Mouse (Mus musculus): ENCODE measurements around the gene Coro1a. TPM values are rescaled to one million over a fixed set of nuclear protein-coding genes. Genes with fewer than 3 reads are reported as not detected.

Gene Coro1a
- polyA plus RNA-seq, 1 experiment: 1,755 TPM

DNA sequence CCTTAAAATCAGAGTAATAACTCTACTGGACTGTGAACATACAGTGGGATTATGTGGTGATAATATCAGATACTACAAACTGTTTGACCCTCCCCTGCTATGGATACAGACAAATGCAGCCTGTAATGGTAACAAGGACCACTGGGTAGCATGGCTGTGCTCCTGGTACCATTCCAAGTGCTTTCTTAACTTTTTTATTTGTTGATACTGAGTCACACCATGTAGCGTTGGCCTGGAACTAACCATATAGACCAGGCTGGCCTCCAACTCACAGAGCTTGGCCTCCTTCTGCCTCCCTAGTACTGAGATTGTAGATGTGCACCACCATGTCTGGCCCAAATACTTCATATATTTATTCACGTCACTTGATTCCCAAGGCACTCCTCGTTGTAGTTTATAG is 42.3 kb downstream of the Coro1a start:
- no peak for DNase-seq (ENCODE audit: low read depth in 1 of 2, low spot score in 2 of 2)
- TF ChIP-seq POLR2A (IDR thresholded peaks at IDR 0.05; ENCODE audit: low read depth, low read length): no peak
- TF ChIP-seq CTCF (IDR thresholded peaks at IDR 0.05; ENCODE audit: extremely low read depth, insufficient read depth, insufficient read length, insufficient replicate concordance): no peak
- no peak overlapping the region for H3K4me3 ChIP-seq (ENCODE audit: extremely low read depth, insufficient read depth, insufficient read length)
- H3K4me1 ChIP-seq (ENCODE audit: control insufficient read depth, insufficient read depth, insufficient read length): no peaks in the 10 kb centered on the region
- H3K36me3 ChIP-seq (ENCODE audit: control insufficient read depth, insufficient read depth, low read length): peaks cover 11% of the 10 kb centered on the region
- 97% methylated on average over 3 of the region's 3 CpGs for WGBS
- H3K27me3 ChIP-seq (ENCODE audit: control insufficient read depth, insufficient read depth, low read length): no peaks in the 10 kb centered on the region
- no peak overlapping the region for H3K27ac ChIP-seq (ENCODE audit: insufficient read depth, low read length)

- no peak for DNase-seq (ENCODE audit: low read depth in 1 of 2, low spot score in 2 of 2)
- Histone ChIP-seq H3K27ac (ENCODE audit: insufficient read depth, low read length) (no peak overlapping the region), H3K27me3 (ENCODE audit: control insufficient read depth, insufficient read depth, low read length) (no peaks in the 10 kb centered on the region), H3K4me3 (ENCODE audit: extremely low read depth, insufficient read depth, insufficient read length) (no peak overlapping the region), H3K4me1 (ENCODE audit: control insufficient read depth, insufficient read depth, insufficient read length) (no peaks in the 10 kb centered on the region), H3K36me3 (ENCODE audit: control insufficient read depth, insufficient read depth, low read length) (peaks cover 11% of the 10 kb centered on the region)
- WGBS: 73% methylated on average over 8 of the region's 8 CpGs
- TF ChIP-seq POLR2A (IDR thresholded peaks at IDR 0.05; ENCODE audit: low read depth, low read length) (no peak), CTCF (IDR thresholded peaks at IDR 0.05; ENCODE audit: extremely low read depth, insufficient read depth, insufficient read length, insufficient replicate concordance) (no peak)
Measured at GRCm38 (mm10) chr7:126663646-126664045, 43.9 kb downstream of the Coro1a start.

DNA sequence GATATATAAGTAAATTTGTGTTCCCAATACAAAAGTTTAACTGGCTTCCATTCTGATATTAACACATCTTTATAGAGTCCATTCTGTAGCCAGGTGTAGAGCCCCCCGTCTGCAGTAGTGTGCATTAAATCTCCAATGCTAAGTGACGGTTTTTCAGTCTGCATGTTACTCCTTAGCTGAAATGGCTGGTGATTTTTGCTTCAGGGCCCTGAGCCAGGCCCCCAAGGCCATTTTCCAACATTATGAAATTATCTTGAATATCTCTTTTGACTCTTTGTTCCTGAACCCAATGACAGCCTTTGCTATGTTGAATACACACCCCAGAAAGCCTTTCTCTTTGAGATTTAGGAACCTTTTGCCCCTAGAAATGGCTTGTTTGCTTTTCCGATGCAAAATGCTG is 47.8 kb downstream of the Coro1a start:
- Histone ChIP-seq H3K4me1 (ENCODE audit: control insufficient read depth, insufficient read depth, insufficient read length) (peaks cover 10% of the 10 kb centered on the region; the same call in 1 of the 2 replicates), H3K4me3 (ENCODE audit: extremely low read depth, insufficient read depth, insufficient read length) (no peak overlapping the region), H3K27me3 (ENCODE audit: control insufficient read depth, insufficient read depth, low read length) (no peaks in the 10 kb centered on the region), H3K27ac (ENCODE audit: insufficient read depth, low read length) (no peak overlapping the region), H3K36me3 (ENCODE audit: control insufficient read depth, insufficient read depth, low read length) (peaks cover 2% of the 10 kb centered on the region)
- no peak for TF ChIP-seq POLR2A (IDR thresholded peaks at IDR 0.05; ENCODE audit: low read depth, low read length)
- TF ChIP-seq CTCF (IDR thresholded peaks at IDR 0.05; ENCODE audit: extremely low read depth, insufficient read depth, insufficient read length, insufficient replicate concordance): no peak
- DNase-seq (ENCODE audit: low read depth in 1 of 2, low spot score in 2 of 2): no peak
- 87% methylated on average over 3 of the region's 3 CpGs for WGBS

DNA sequence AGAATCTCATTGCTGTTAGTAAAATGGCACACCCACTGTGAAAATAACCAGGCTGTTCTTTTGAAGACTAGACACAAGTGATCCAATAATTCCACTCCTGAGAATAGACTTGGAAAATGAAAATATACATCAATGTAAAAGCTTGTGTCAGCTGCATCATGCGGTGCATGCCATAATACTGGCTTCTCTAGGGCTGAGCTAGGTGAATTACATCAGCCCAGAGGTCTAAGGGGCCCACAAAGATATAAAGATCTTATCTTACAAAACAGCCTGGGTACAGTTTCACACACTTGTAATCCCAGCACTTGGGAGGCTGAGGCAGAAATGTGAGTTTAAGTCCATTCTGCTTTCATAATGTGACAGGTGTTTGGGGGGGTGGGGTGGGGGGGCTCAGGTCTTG is 50.1 kb downstream of the Coro1a start:
- TF ChIP-seq POLR2A (IDR thresholded peaks at IDR 0.05; ENCODE audit: low read depth, low read length) (no peak), CTCF (IDR thresholded peaks at IDR 0.05; ENCODE audit: extremely low read depth, insufficient read depth, insufficient read length, insufficient replicate concordance) (no peak)

DNA sequence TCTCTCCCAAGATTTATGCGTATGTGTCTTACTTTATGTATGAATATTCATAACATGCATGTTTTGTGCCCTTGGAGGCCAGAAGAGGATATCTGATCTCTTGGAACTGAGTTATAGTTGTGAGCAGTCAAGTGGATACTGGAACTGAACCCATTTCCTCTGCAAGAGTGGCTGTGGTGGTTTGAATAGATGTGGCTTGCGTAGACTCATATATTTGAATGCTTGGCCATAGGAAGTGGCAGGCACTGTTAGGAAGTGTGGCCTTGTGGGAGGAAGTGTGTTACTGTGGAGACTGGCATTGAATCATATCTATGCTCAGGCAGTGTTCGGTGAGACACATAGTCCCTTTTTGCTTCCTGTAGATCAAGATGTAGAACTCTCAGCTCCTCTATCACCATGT is 51.9 kb downstream of the Coro1a start:
- 31% methylated on average over 3 of the region's 3 CpGs for WGBS
- peak overlapping the region; percentile 42 for H3K27ac ChIP-seq (ENCODE audit: insufficient read depth, low read length)
- no peaks in the 10 kb centered on the region for H3K36me3 ChIP-seq (ENCODE audit: control insufficient read depth, insufficient read depth, low read length)
- no peak overlapping the region for H3K4me3 ChIP-seq (ENCODE audit: extremely low read depth, insufficient read depth, insufficient read length)
- peaks cover 10% of the 10 kb centered on the region; the same call in 1 of the 2 replicates for H3K4me1 ChIP-seq (ENCODE audit: control insufficient read depth, insufficient read depth, insufficient read length)
- TF ChIP-seq POLR2A (IDR thresholded peaks at IDR 0.05; ENCODE audit: low read depth, low read length): no peak
- no peak for TF ChIP-seq CTCF (IDR thresholded peaks at IDR 0.05; ENCODE audit: extremely low read depth, insufficient read depth, insufficient read length, insufficient replicate concordance)
- peak; percentile 34 to 52 for DNase-seq (ENCODE audit: low read depth in 1 of 2, low spot score in 2 of 2)
- no peaks in the 10 kb centered on the region for H3K27me3 ChIP-seq (ENCODE audit: control insufficient read depth, insufficient read depth, low read length)

More for the DNA sequence above, 50.1 kb downstream of the Coro1a start:
- DNase-seq (ENCODE audit: low read depth in 1 of 2, low spot score in 2 of 2): no peak
- H3K36me3 ChIP-seq (ENCODE audit: control insufficient read depth, insufficient read depth, low read length): no peaks in the 10 kb centered on the region
- H3K27ac ChIP-seq (ENCODE audit: insufficient read depth, low read length): no peak overlapping the region
- H3K4me1 ChIP-seq (ENCODE audit: control insufficient read depth, insufficient read depth, insufficient read length): peaks cover 10% of the 10 kb centered on the region; the same call in 1 of the 2 replicates
- 87% methylated on average over 1 of the region's 1 CpGs for WGBS
- no peak overlapping the region for H3K4me3 ChIP-seq (ENCODE audit: extremely low read depth, insufficient read depth, insufficient read length)
- no peaks in the 10 kb centered on the region for H3K27me3 ChIP-seq (ENCODE audit: control insufficient read depth, insufficient read depth, low read length)

GRCm38 (mm10) chr7:126653991-126654390 is 53.6 kb downstream of the Coro1a start:
- WGBS: 71% methylated on average over 2 of the region's 2 CpGs

DNA sequence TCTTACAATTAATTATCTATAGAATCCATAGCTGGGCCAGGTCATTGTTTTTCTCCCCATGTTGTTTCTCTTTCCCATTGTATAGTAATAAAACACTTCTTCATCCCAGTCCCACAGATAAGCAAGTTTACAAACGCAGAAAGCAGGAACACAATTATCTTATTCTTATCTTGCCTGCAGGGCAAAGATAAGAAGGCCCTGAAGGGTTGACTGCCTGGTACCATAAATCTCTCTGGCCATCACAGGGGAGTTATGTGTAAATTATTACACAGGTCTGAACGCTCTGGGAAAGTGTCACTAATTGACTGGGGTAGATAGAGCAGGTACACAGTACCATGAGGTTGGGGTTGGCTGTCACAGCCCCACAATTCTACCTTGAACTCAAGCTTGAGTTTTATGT is 56.7 kb downstream of the Coro1a start:
- DNase-seq (ENCODE audit: low read depth in 1 of 2, low spot score in 2 of 2): no peak
- Histone ChIP-seq H3K27me3 (ENCODE audit: control insufficient read depth, insufficient read depth, low read length) (no peaks in the 10 kb centered on the region), H3K36me3 (ENCODE audit: control insufficient read depth, insufficient read depth, low read length) (no peaks in the 10 kb centered on the region), H3K27ac (ENCODE audit: insufficient read depth, low read length) (no peak overlapping the region), H3K4me3 (ENCODE audit: extremely low read depth, insufficient read depth, insufficient read length) (no peak overlapping the region), H3K4me1 (ENCODE audit: control insufficient read depth, insufficient read depth, insufficient read length) (peaks cover 5% of the 10 kb centered on the region; the same call in 1 of the 2 replicates)
- 76% methylated on average over 2 of the region's 2 CpGs for WGBS
- TF ChIP-seq POLR2A (IDR thresholded peaks at IDR 0.05; ENCODE audit: low read depth, low read length) (no peak), CTCF (IDR thresholded peaks at IDR 0.05; ENCODE audit: extremely low read depth, insufficient read depth, insufficient read length, insufficient replicate concordance) (no peak)

More at GRCm38 (mm10) chr7:126653991-126654390, 53.6 kb downstream of the Coro1a start:
- no peak for TF ChIP-seq POLR2A (IDR thresholded peaks at IDR 0.05; ENCODE audit: low read depth, low read length)
- TF ChIP-seq CTCF (IDR thresholded peaks at IDR 0.05; ENCODE audit: extremely low read depth, insufficient read depth, insufficient read length, insufficient replicate concordance): no peak
- DNase-seq (ENCODE audit: low read depth in 1 of 2, low spot score in 2 of 2): no peak
- Histone ChIP-seq H3K27ac (ENCODE audit: insufficient read depth, low read length) (no peak overlapping the region), H3K4me1 (ENCODE audit: control insufficient read depth, insufficient read depth, insufficient read length) (peaks cover 10% of the 10 kb centered on the region; the same call in 1 of the 2 replicates), H3K4me3 (ENCODE audit: extremely low read depth, insufficient read depth, insufficient read length) (no peak overlapping the region), H3K36me3 (ENCODE audit: control insufficient read depth, insufficient read depth, low read length) (no peaks in the 10 kb centered on the region), H3K27me3 (ENCODE audit: control insufficient read depth, insufficient read depth, low read length) (no peaks in the 10 kb centered on the region)

Other genes with a start within 250 kb of the Coro1a start
- 2.4 and 2.6 TPM in 2 replicates for gene Atp2a1, start 244.7 kb downstream of the Coro1a start, polyA plus RNA-seq (2012; rRNA removed)
- 53.4 and 67.4 TPM in 2 replicates for gene Sh2b1, start 232.4 kb downstream of the Coro1a start, polyA plus RNA-seq (2012; rRNA removed)
- 51.8 and 58.1 TPM in 2 replicates for gene Tufm, start 220.4 kb downstream of the Coro1a start, polyA plus RNA-seq (2012; rRNA removed)
- 208 and 311 TPM in 2 replicates for gene Atxn2l, start 204.3 kb downstream of the Coro1a start, polyA plus RNA-seq (2012; rRNA removed)
- 61.0 and 64.7 TPM in 2 replicates for gene Eif3c, start 141.4 kb downstream of the Coro1a start, polyA plus RNA-seq (2012; rRNA removed)
- 13.6 and 15.8 TPM in 2 replicates for gene Apobr, start 122.8 kb downstream of the Coro1a start, polyA plus RNA-seq (2012; rRNA removed)
- gene Cln3, start 122.0 kb downstream of the Coro1a start, polyA plus RNA-seq (2012; rRNA removed): 105 and 118 TPM in 2 replicates
- gene Il27, start 112.8 kb downstream of the Coro1a start, polyA plus RNA-seq (2012; rRNA removed): 0.79 and 1.5 TPM in 2 replicates
- 28.8 and 42.3 TPM in 2 replicates for gene Nupr1, start 76.9 kb downstream of the Coro1a start, polyA plus RNA-seq (2012; rRNA removed)
- 31.4 and 32.3 TPM in 2 replicates for gene Sgf29, start 58.5 kb downstream of the Coro1a start, polyA plus RNA-seq (2012; rRNA removed)
- gene Sult1a1, start 31.4 kb downstream of the Coro1a start, polyA plus RNA-seq (2012; rRNA removed): 10.5 and 12.9 TPM in 2 replicates
- gene Bola2, start 12.4 kb downstream of the Coro1a start, polyA plus RNA-seq (2012; rRNA removed): 37.4 and 51.8 TPM in 2 replicates
- gene Slx1b, start 12.0 kb downstream of the Coro1a start, polyA plus RNA-seq (2012; rRNA removed): 13.2 and 19.5 TPM in 2 replicates
- gene Mapk3, start 51.8 kb upstream of the Coro1a start, polyA plus RNA-seq (2012; rRNA removed): 97.0 and 108 TPM in 2 replicates
- gene Gdpd3, start 58.5 kb upstream of the Coro1a start, polyA plus RNA-seq (2012; rRNA removed): 7.7 and 62.7 TPM in 2 replicates
- gene Ypel3, start 69.2 kb upstream of the Coro1a start, polyA plus RNA-seq (2012; rRNA removed): 393 and 605 TPM in 2 replicates
- 16.6 and 17.9 TPM in 2 replicates for gene Tbx6, start 73.7 kb upstream of the Coro1a start, polyA plus RNA-seq (2012; rRNA removed)
- gene Ppp4c, start 84.7 kb upstream of the Coro1a start, polyA plus RNA-seq (2012; rRNA removed): 175 and 184 TPM in 2 replicates
- 0.30 and 0.62 TPM in 2 replicates for gene Fam57b, start 89.9 kb upstream of the Coro1a start, polyA plus RNA-seq (2012; rRNA removed)
- gene 4930451I11Rik, start 123.9 kb upstream of the Coro1a start, polyA plus RNA-seq (2012; rRNA removed): not detected in 2 replicates
- gene Doc2a, start 139.6 kb upstream of the Coro1a start, polyA plus RNA-seq (2012; rRNA removed): not detected in 2 replicates
- gene Hirip3, start 154.2 kb upstream of the Coro1a start, polyA plus RNA-seq (2012; rRNA removed): 7.4 and 8.6 TPM in 2 replicates
- 40.1 and 56.0 TPM in 2 replicates for gene Ino80e, start 154.6 kb upstream of the Coro1a start, polyA plus RNA-seq (2012; rRNA removed)
- 97.0 and 109 TPM in 2 replicates for gene Taok2, start 176.9 kb upstream of the Coro1a start, polyA plus RNA-seq (2012; rRNA removed)
- 81.7 and 94.0 TPM in 2 replicates for gene Tmem219, start 215.1 kb upstream of the Coro1a start, polyA plus RNA-seq (2012; rRNA removed)
- 21.5 and 29.9 TPM in 2 replicates for gene Kctd13, start 221.1 kb upstream of the Coro1a start, polyA plus RNA-seq (2012; rRNA removed)
- not detected in 2 replicates for gene Asphd1, start 241.8 kb upstream of the Coro1a start, polyA plus RNA-seq (2012; rRNA removed)
- gene Sez6l2, start 242.8 kb upstream of the Coro1a start, polyA plus RNA-seq (2012; rRNA removed): 2.4 and 2.9 TPM in 2 replicates

All from spleen, adult 2 months (tissue).